Mouse (Mus musculus): ENCODE measurements around the gene Zfp575.

GRCm38 (mm10) chr7:24577811-24578210 is 9.6 kb downstream of the Zfp575 start:
- TF ChIP-seq POLR2A (IDR thresholded peaks at IDR 0.05; ENCODE audit: insufficient read depth, low read depth, low read length) (no peak), CTCF (IDR thresholded peaks at IDR 0.05; ENCODE audit: insufficient read depth, low read depth, low read length) (no peak)

Measured in olfactory bulb, adult 2 months (tissue).